Mouse (Mus musculus): ENCODE measurements around the gene C5ar2.

DNA sequence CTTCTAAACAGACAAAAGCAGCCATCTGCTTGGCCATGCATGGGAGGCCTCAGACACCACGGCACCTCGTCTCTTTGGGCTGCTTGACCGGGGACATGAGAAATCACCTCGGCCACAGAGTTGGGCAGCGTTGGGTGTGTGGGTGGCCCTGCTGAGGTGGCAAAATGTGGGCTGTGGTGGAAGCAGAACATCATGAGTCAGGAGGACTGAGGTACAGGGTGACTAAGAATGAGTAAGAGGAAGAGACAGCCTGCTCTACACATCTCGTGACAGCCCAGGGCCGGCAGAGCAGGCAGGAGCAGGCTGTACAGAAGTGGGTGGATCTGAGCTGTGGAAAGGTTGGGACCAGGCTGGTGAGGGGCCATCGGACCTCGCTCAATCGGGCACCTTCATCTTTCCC lies 36.5 kb downstream of the C5ar2 start:
- TF ChIP-seq CTCF (IDR thresholded peaks at IDR 0.05), result no peak
- no peak for TF ChIP-seq POLR2A (IDR thresholded peaks at IDR 0.05; ENCODE audit: insufficient read depth, low read depth, low read length)
- no peak for TF ChIP-seq EP300 (IDR thresholded peaks at IDR 0.05; ENCODE audit: insufficient read depth, low read depth, low read length)

Data from heart, adult 2 months (tissue).